Mouse (Mus musculus): ENCODE results near the gene Stbd1.

Gene Stbd1

GRCm38 (mm10) chr5:92602691-92603690 lies at the start of gene Stbd1:
Stbd1 (plus strand) TSS chr5:92603041.
- no peak for DNase-seq (ENCODE audit: extremely low spot score, low read depth, low spot score)

- no peak for DNase-seq (ENCODE audit: extremely low spot score, low read depth, low spot score)
Measured at GRCm38 (mm10) chr5:92553939-92554338, 48.9 kb upstream of the Stbd1 start.

- no peak for DNase-seq (ENCODE audit: extremely low spot score, low read depth, low spot score)
Measured at GRCm38 (mm10) chr5:92554443-92554842, 48.4 kb upstream of the Stbd1 start.

- no peak for DNase-seq (ENCODE audit: extremely low spot score, low read depth, low spot score)
Measured at GRCm38 (mm10) chr5:92554891-92555511, 47.8 kb upstream of the Stbd1 start, which contains the start of gene Fam47e. Fam47e (plus strand) TSS chr5:92555069.

- DNase-seq (ENCODE audit: extremely low spot score, low read depth, low spot score): no peak
Measured at GRCm38 (mm10) chr5:92555905-92556304, 46.9 kb upstream of the Stbd1 start.

- no peak for DNase-seq (ENCODE audit: extremely low spot score, low read depth, low spot score)
Measured at GRCm38 (mm10) chr5:92557508-92557907, 45.3 kb upstream of the Stbd1 start.

GRCm38 (mm10) chr5:92560201-92560600 lies 42.6 kb upstream of the Stbd1 start:
- no peak for DNase-seq (ENCODE audit: extremely low spot score, low read depth, low spot score)

GRCm38 (mm10) chr5:92562002-92562401 lies 40.8 kb upstream of the Stbd1 start:
- no peak for DNase-seq (ENCODE audit: extremely low spot score, low read depth, low spot score)

- no peak for DNase-seq (ENCODE audit: extremely low spot score, low read depth, low spot score)
Measured at GRCm38 (mm10) chr5:92571232-92571631, 31.6 kb upstream of the Stbd1 start.

- DNase-seq (ENCODE audit: extremely low spot score, low read depth, low spot score): no peak
Measured at GRCm38 (mm10) chr5:92579559-92579958, 23.3 kb upstream of the Stbd1 start.

- DNase-seq (ENCODE audit: extremely low spot score, low read depth, low spot score): no peak
Measured at GRCm38 (mm10) chr5:92585932-92586331, 16.9 kb upstream of the Stbd1 start.

GRCm38 (mm10) chr5:92595026-92595425 lies 7.8 kb upstream of the Stbd1 start:
- no peak for DNase-seq (ENCODE audit: extremely low spot score, low read depth, low spot score)

GRCm38 (mm10) chr5:92596865-92597264 lies 6.0 kb upstream of the Stbd1 start:
- DNase-seq (ENCODE audit: extremely low spot score, low read depth, low spot score): no peak

GRCm38 (mm10) chr5:92599030-92599429 lies 3.8 kb upstream of the Stbd1 start:
- no peak for DNase-seq (ENCODE audit: extremely low spot score, low read depth, low spot score)

GRCm38 (mm10) chr5:92604452-92605247 lies 1.8 kb downstream of the Stbd1 start:
- DNase-seq (ENCODE audit: extremely low spot score, low read depth, low spot score): no peak

- no peak for DNase-seq (ENCODE audit: extremely low spot score, low read depth, low spot score)
Measured at GRCm38 (mm10) chr5:92607492-92608229, 4.8 kb downstream of the Stbd1 start.

- no peak for DNase-seq (ENCODE audit: extremely low spot score, low read depth, low spot score)
Measured at GRCm38 (mm10) chr5:92612756-92613155, 9.9 kb downstream of the Stbd1 start.

GRCm38 (mm10) chr5:92621883-92622282 lies 19.0 kb downstream of the Stbd1 start:
- DNase-seq (ENCODE audit: extremely low spot score, low read depth, low spot score): no peak

GRCm38 (mm10) chr5:92627896-92628295 lies 25.1 kb downstream of the Stbd1 start:
- no peak for DNase-seq (ENCODE audit: extremely low spot score, low read depth, low spot score)

GRCm38 (mm10) chr5:92633526-92633925 lies 30.7 kb downstream of the Stbd1 start:
- DNase-seq (ENCODE audit: extremely low spot score, low read depth, low spot score): no peak

All from hindlimb bud, embryonic 11.5 days (tissue).